Mouse (Mus musculus) left cerebral cortex, postnatal 36 days (tissue): ENCODE data around the gene Gns. TPM values are rescaled to one million over a fixed set of nuclear protein-coding genes. Genes with fewer than 3 reads are reported as not detected.

ENCODE experiments used
- DNase-seq, 2 experiments: peaks; one replicate each; pipeline ENCODE4 v3.0.0; 2021 to 2022; ENCODE audit warnings: low spot score in 2 of 2, mixed read lengths in 1 of 2
- intact Hi-C: fragments of 180-260 bp; cut with DNase I; formaldehyde crosslinking; loops from one replicate; pipeline ENCODE4 v1.15.1; 2025
- total RNA-seq, 2 experiments: library from RNA; stranded (reverse); gene quantifications; 2 replicates each; pipeline ENCODE4 v1.2.3; 2021

The Gns gene
- total RNA-seq, 2 experiments from 2014 or later: 78.5 to 80.8 TPM

GRCm38 (mm10) chr10:121394789-121395325 is 30.0 kb downstream of the Gns start:
- no peak for DNase-seq
- intact Hi-C loops: no loop called here

GRCm38 (mm10) chr10:121395542-121396176 is 30.8 kb downstream of the Gns start:
- intact Hi-C loops: no loop called here
- no peak for DNase-seq

GRCm38 (mm10) chr10:121398599-121398998 is 33.7 kb downstream of the Gns start:
- intact Hi-C loops: no loop called here
- DNase-seq: no peak

- no peak for DNase-seq
- intact Hi-C loops: no loop called here
Observed at GRCm38 (mm10) chr10:121401005-121401404, 36.1 kb downstream of the Gns start.

GRCm38 (mm10) chr10:121403104-121403503 is 38.2 kb downstream of the Gns start:
- intact Hi-C loops: no loop called here
- DNase-seq: no peak

GRCm38 (mm10) chr10:121403946-121404345 is 39.1 kb downstream of the Gns start:
- intact Hi-C loops: no loop called here
- no peak for DNase-seq

- intact Hi-C loops: loop anchor here (2.0 kb wide), 1 partner anchor 107 kb away; no protein-coding TSS in a partner anchor
- no peak for DNase-seq
Observed at GRCm38 (mm10) chr10:121409717-121410116, 44.8 kb downstream of the Gns start.

- intact Hi-C loops: no loop called here
- DNase-seq: no peak
Observed at GRCm38 (mm10) chr10:121411721-121412455, 47.0 kb downstream of the Gns start.

- DNase-seq: no peak
Observed at GRCm38 (mm10) chr10:121412824-121413223, 47.9 kb downstream of the Gns start.

GRCm38 (mm10) chr10:121414127-121414526 is 49.2 kb downstream of the Gns start:
- no peak for DNase-seq
- intact Hi-C loops: no loop called here

More at GRCm38 (mm10) chr10:121412824-121413223, 47.9 kb downstream of the Gns start:
- intact Hi-C loops: no loop called here

GRCm38 (mm10) chr10:121418835-121419234 is 53.9 kb downstream of the Gns start:
- no peak for DNase-seq
- intact Hi-C loops: no loop called here

GRCm38 (mm10) chr10:121419640-121420470 is 55.0 kb downstream of the Gns start:
- DNase-seq: no peak

GRCm38 (mm10) chr10:121421023-121421422 is 56.1 kb downstream of the Gns start:
- intact Hi-C loops: no loop called here
- DNase-seq: no peak

More at GRCm38 (mm10) chr10:121419640-121420470, 55.0 kb downstream of the Gns start:
- intact Hi-C loops: no loop called here

GRCm38 (mm10) chr10:121421657-121422290 is 56.9 kb downstream of the Gns start:
- intact Hi-C loops: no loop called here
- no peak for DNase-seq

GRCm38 (mm10) chr10:121422294-121422693 is 57.4 kb downstream of the Gns start:
- no peak for DNase-seq
- intact Hi-C loops: no loop called here

GRCm38 (mm10) chr10:121423541-121424349 is 58.9 kb downstream of the Gns start:
- intact Hi-C loops: no loop called here
- no peak for DNase-seq

GRCm38 (mm10) chr10:121424455-121424854 is 59.6 kb downstream of the Gns start:
- intact Hi-C loops: no loop called here
- no peak for DNase-seq

- intact Hi-C loops: loop anchor here (5.0 kb wide), 1 partner anchor 47 kb away; no protein-coding TSS in a partner anchor
- no peak for DNase-seq
Observed at GRCm38 (mm10) chr10:121425079-121425478, 60.2 kb downstream of the Gns start.
